Mouse (Mus musculus): ENCODE measurements around the gene Timp2.

GRCm38 (mm10) chr11:118298810-118299209 lies 56.7 kb downstream of the Timp2 start:
- no peak for TF ChIP-seq CTCF (IDR thresholded peaks at IDR 0.05; ENCODE audit: borderline replicate concordance, insufficient read depth, low read length)
- TF ChIP-seq POLR2A (IDR thresholded peaks at IDR 0.05; ENCODE audit: low read depth, low read length): no peak

Data from embryonic fibroblast, embryonic 13.5 days (primary cell).